Mouse (Mus musculus) 3T3-L1 (cell line): ENCODE data around the gene Elp1.

Source experiments
- DNase-seq: peaks from one replicate; pipeline ENCODE4 v3.0.0-alpha.2; 2015; ENCODE audit warnings: low read depth, low spot score

The Elp1 gene

DNA sequence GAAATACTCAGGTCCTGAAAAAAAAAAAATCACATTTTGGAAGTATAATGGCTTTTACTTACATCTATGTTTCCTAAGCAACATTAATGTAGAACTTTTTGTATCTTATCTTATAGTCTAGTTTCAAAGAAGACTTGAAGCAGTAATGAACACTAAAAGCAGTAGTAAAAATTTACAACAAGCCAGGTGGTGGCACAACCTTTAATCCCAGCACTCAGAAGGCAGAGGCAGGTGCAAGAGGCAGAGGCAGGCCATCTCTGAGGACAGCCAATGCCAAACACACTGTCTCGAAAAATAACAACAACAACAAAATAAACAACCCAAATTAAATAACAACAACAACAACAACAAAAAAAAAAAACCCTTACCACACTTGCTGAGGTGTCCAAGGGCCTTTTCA, 31.1 kb downstream of the Elp1 start:
- no peak for DNase-seq

DNA sequence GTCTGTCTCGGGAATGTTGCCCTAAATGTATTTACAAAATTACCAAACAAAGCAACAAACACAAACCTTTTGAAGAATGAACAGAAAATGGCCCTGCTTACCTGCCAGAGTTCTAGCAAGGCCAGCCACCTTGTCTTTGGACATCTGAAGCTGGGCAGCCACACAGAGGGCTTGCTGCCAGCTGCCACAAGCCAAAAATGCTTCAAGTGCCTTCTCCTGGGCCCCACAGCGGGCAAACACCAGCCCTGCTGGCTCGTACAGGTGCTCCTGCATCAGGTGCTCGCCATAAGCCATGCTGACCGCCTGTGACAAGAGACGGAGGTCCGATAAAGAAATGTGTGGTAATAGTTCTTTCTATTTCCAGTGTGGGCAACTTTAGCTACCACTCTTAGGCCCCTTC, 33.2 kb downstream of the Elp1 start:
- DNase-seq: no peak

DNA sequence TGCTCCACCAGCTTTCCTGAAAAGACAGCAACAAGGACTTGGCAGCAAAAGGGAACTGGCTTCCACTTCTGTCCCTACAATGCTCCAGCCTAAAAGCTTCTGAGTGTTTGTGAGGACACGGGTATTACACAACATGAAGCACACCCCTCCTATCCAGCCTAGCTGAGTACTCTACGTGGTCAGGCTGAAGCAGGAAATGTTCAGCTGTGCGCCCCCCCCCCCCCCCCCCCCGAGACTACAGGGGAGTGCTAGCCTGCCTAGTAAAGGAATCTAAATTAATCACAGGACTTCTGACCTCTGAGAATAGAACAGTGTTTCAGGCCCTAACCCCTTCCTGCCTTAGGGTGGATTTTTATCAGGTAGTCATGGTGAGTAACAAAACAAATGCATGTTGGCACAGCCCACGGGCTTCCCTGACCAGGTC, 34.3 kb downstream of the Elp1 start:
- no peak for DNase-seq

DNA sequence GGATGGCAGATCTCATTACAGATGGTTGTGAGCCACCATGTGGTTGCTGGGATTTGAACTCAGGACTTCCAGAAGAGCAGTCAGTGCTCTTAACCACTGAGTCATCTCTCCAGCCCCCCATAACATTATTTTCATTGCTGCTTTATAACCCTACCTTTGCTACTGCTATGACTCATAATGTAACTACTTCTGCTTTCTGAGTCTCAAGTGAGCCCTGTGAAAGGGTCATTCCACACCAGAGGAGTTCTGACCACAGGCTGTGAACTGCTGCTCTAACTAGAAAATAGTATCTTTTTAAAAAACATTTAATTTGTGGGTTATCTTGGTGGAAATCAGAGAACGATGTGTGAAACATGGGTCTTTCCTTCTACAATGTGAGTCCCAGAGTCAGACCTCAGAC, 44.4 kb downstream of the Elp1 start:
- DNase-seq: no peak

DNA sequence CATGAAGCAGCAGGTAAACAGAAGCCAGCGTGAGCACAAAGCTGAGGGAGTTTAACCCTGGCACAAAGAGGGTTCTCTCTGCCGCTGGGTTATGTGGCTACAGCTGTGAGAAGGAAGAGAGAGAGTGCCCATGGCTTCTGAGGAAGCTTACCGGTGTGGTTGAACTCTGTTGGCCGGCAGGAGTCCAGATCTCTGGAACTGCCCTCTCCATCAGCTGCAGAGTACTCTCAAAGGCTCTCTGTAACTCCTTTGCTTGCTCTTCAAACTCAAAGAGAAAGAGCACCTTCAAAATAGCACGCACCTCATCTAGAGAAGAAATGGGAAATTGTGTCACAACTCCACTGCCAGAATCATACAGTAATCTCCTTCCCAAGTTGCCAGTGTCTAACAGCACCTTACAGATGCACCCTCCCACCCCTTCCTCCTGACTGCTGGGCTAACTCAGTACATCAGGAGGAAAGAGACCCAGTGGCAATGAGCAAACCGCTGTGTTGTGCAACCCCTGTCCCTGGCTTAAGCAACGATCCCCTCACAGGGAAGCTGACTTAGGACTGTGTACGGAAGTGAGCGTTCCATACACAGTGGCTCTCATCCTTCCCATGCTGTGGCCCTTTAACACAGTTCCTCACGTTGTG, 45.0 kb downstream of the Elp1 start:
- no peak for DNase-seq

DNA sequence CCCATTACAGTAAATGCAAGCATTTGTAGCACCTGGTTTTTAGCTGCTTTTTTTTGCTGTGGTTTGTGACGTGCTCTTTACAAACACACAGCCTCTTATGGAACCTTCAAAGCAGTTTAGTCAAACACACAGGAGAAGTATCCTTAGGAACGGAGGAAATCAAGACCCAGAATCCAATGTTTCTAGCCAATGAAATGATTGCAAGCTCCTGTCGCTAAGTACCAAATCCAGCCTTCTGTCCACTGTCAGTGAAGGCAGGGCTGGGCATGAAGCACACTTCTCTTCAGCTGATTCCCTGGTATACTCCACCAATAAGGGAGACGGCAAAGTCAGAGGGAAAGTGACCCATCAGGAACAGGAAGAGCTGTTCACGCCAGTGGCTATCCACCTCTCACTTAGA, 46.1 kb downstream of the Elp1 start:
- no peak for DNase-seq

DNA sequence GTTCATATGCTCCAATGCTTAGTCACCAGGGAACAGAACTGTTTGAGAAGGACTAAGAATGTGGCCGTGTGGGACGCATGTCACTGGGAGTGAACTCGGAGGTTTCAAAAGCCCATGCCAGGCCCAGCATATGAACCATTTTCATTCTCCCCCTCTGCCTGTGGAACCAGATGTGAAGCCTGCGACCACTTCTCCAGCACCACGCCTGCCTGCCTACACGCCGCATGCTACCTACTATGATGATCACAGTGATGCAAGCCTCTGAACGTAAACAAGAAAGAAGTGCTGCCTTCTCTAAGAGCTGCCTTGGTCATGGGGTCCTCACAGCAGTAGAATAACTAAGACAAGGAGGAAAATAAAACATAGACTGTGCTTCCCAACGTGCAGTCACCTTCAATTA, 54.7 kb downstream of the Elp1 start:
- DNase-seq: no peak

DNA sequence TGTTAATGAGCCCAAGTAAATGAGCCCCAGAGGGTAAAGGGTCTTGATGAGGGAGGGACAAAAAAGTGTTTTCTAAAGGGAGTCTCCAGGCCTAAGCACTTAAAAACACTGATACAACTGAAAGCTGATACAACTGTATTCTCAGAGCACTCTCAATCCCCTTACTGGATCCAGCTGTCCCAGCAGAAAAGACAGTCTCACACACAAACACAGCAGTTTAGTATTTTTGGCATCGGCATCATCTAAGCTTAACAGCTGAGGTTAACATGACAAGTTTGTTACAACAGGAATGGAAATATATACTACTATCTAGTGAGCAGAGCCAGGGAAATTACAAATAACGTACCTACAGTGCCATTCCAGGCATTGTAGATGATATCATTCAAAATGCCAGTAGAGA, 55.8 kb downstream of the Elp1 start:
- no peak for DNase-seq

DNA sequence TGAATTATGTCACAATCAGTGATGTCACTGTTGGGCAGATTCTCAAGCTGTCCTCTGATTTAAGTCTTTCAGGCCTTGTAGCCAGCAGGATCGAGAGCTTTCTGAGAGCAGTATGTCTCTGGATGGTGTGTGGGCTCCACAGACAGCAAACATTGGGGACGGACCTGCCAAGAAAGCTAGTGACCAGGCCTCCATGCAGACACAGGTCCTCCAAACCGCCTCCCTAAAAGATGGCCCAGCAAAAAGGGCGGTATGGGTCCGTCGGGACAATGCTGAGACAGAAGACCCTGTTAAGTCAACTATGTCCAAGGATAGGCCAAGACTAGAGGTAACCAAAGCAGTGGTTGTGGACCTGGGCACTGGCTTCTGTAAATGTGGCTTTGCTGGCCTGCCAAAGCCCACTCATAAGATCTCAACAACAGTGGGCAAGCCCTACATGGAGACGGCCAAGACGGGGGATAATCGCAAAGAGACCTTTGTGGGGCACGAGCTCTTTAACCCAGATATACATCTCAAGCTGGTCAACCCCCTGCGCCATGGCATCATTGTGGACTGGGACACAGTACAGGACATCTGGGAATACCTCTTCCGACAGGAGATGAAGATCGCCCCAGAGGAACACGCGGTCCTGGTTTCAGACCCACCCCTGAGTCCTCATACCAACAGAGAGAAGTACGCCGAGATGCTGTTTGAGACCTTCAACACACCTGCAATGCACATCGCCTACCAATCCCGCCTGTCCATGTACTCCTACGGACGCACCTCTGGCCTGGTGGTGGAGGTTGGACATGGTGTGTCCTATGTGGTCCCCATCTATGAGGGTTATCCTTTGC, 58.6 kb downstream of the Elp1 start, which contains the start of gene Actl7a:
TSS of gene Actl7a (plus strand) at position 51 of the 833 bp plus-strand sequence.
- DNase-seq: no peak

DNA sequence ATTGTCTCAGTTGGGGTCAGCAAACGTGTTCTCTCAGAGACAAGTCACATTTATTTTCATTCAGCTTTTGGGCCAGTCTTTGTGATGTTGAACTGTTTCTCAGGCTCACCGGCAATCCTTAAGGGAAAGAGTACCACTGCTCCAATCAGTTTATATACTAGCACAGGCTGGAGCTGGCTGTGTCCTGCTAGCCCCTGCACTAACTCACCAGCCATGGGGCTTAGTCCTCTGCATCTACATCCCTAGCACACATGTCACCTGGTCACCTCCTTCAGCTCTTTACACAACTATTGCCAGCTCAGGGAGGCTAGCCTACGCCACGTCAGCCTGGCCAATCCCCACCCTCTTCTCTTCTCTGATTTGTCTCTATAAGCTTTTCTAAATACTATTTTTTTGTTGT, 59.4 kb downstream of the Elp1 start:
- no peak for DNase-seq

DNA sequence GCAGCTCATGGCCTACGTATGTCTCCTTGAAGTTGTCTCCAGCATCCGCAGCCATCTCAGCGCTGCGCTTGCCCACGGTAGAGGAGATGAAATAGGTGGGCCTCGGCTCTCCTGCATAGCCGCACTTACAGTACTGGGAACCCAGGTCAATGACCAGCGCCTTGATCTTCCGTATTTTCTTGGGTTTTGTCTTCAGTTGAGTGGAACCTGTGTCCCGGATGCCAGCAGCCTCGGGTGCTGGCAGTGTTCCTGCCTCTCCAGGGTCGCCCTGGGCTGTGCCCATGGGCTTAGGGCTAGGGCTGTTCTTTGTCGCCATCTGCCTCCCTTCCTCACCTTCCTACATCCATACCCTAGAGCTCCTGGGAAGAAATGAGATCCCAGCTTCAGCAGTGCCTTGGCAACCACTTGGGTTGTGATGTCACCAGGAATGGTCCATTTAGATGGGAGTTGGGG, 61.1 kb downstream of the Elp1 start, which contains the start of gene Actl7b:
TSS of gene Actl7b (minus strand) at position 403 of the 453 bp plus-strand sequence.
- DNase-seq: no peak

DNA sequence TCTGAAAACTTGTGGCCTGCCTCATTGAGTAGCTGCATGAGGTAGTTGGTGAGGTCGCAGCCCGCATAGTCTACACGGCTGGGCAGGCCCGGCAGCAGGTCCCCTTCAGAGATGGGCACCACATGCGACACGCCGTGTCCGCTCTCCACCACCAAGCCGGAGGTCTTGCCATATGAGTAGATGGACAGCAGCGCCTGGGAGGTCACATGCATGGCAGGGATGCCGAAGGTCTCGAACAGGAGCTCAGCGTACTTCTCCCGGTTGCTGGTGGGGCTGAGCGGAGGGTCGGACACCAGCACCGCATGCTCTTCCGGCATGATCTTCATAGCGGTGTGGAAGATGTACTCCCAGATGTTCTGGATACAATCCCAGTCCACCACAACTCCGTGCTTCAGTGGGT, 61.5 kb downstream of the Elp1 start:
- no peak for DNase-seq

DNA sequence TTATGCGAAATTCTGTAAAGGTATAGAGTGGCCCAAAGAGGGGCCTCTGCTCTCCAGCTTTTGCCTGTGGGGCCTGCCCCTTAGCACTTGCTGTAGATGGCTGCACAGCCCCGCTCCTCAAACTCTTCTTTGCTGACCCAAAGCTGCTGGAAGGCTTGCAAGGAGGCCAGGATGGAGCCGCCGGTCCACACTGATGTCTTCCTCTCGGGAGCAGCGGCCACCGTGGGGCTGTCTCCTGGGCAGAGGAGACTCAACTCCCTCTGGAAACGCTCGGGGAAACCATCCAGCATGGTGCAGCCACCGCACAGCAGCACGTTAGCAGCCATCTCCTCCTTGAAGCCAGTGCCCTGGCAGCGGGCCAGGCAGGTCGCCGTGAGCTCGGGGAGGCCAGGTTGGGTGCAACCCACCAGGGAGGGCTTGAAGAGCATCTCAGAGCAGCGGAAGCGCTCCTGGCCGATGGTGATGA, 62.1 kb downstream of the Elp1 start, which contains the start of gene Gm26657:
TSS of gene Gm26657 (plus strand) at position 51 of the 466 bp plus-strand sequence.
- DNase-seq: no peak

DNA sequence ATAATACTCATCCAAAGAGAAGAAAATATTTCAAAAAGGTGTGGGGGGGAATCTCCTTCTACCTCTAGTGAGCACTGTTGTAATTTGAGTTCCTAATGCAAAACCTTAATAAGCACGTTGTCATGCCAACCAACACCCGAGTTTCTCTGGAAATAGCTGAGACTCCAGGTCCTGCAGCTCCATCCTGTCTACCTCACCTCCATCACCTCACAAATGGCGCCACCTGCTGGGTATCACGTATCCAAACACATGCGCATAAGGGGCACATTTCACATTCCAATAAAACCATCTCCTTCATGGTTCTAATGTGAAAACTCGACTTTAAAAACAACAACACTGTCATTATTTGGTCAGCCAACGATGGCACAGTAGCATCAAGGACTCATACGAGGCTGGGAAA, 76.3 kb downstream of the Elp1 start:
- DNase-seq: peak; percentile 53

DNA sequence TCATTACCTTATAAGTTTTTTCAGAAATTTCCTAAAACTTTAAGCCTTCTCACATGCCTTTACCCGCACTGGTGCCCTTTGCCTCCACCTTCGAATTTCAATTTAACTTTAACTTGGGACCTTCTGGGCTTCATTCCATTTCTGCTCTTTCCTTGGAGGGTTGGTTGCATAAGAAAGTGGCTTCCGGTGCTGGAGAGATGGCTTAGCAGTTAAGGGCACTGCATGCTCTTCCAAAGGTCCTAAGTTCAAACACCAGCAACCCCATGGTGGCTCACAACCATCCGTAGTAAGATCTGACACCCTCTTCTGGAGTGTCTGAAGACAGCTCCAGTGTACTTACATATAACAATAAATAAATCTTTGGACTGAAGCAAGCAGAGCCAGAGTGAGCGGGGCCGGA, 78.9 kb downstream of the Elp1 start:
- DNase-seq: no peak

DNA sequence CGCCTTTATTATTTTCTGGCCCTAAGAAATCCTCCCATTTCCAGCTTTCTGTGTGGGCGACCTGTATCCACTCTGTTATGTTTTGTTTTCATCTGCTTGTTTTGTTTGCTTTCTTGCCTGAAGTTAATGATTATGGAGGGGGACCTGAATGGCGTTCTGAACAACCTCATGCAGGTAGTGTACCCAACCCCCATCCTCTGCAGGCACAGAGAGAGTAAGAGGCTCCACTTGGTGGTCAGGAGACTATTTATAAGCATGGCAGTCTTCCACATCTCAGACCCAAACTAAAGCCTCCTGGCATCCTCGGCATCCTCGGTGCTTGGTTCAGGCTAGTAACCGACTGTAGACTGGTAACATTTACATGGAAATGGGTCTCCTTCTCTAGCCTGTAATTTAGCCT, 79.8 kb downstream of the Elp1 start:
- no peak for DNase-seq

DNA sequence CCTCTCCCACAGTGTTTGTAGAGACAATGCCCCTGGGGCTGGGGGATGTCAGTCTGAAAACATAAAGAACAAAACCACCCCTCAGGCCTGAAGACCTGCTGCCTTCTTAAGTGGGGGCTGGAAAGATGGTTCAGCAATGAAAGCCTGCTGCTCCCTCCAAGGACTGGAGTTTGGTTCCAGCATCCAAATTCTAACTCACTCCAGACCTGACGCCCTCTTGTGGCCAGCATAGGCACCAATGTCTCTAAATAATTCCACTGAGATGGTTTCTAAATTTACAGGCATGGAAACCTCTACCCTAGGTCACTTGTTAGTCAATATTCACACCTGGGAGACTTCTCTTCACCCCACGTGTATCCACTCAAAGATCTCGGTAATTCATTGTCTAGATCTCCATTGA, 80.7 kb downstream of the Elp1 start:
- peak; percentile 51 for DNase-seq

DNA sequence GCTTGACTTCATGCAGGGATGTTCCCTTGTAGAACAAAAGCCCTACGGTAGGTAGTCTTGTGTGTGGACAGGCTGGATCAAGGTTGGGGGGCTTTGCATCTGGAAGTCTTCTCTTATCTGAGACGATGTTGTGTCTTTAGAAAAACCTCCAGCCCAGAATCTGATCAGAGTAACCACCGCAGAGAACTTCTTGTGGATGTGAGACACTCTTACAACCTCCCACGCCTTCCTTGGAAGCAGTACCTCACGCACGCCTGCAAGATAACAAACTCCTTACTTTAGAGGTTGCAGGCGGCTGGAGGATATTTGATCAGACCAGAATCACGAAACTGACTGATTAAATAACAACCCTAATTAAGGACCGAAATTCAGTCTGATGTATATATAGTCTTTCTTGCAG, 81.7 kb downstream of the Elp1 start:
- no peak for DNase-seq

DNA sequence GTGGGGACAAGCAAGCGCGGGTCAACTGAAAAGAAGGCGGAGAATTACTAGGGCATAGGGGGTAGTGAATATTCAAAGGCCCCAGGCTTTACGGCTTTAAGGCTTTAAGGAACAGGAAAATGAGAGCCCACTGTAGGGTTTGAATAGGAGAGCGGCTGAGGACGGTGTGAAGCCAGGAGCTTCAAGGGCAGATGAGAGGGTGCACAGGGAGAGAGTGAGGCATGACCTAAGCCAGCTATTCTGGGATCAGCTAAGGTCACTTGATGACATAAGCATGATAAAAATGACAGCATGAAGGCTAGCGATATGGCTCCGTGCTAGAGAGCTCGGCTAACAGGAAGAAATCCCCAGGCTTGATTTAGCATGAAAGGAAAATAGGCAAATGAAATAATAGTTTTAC, 82.7 kb downstream of the Elp1 start:
- DNase-seq: no peak

DNA sequence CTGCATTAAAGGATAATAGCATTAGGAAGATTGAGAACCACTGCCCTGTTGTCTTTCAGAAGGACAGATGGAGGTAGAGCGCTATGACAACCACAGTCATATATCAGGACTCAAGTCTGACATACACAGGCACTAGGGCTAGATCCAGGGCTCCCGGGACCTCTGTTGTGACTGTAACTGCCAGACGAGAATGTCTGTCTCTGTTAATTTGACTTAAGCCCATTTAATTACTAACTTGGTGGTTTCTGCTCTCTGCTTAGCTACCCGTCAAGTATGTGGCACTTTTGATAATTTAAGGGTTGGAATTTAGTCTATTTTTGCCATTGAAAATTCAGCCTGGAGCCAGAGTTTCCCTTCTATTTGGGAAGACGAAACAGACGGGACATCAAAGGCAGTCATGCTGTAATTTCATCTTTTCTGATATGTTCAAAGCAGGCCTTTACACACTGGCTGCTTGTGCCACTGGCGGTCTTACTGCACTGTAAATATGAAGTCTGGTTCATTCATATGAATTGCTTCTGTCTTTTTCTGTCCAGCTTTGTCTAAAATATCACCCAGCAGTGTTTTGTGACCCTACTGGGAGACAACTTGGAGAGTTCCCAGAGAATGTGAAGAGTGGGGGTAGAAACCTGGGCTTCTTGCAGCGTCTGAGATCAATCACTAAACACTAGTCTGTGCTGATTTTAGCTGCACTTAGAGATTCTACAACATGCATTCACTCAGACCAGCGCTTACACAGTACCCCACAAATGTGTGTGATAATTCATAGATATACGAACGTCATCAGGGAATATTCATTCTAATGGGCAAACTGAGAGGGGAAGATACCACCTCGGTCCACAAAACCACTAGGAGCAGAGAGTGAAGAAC, 83.3 kb downstream of the Elp1 start:
- no peak for DNase-seq

DNA sequence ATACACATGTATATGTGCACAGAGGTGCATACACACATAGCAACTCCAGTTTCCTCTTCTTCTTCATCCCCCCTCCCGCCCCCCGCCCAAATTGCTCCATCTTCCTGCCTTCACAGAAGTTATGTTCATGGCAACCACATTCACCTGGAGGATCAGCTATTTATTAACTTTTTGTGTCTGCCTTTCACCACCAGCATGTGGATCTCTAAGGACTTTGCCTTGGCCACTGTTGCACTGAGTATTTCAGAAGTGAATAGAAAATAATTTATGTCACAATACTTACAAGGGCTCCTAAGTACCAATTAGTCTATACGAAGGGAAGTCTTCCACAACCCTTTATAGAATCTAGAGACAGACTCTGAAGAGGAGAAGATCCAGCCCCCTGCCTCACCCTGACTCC, 84.2 kb downstream of the Elp1 start:
- no peak for DNase-seq

DNA sequence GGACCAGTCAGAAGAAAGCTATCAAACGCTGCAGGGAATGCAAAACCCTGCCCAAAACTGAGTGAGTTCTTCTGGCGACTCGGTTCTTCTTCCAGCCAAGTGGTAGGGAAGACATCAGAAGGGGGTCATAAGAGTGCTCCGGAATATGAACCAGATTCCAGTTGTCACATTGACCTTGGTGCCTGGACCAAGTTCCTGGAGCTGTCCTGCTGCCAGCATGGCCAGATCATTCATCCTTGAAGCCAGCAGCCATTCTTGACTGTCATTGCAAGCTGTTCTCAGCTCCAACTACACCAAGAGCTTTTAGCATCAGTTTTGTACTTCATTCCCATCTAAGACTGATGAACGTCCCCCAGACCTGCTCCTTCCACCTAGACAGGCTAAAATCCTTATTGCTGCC, 85.3 kb downstream of the Elp1 start:
- no peak for DNase-seq
